Mouse (Mus musculus): ENCODE results near the gene Afap1l2.

Afap1l2 gene

DNA sequence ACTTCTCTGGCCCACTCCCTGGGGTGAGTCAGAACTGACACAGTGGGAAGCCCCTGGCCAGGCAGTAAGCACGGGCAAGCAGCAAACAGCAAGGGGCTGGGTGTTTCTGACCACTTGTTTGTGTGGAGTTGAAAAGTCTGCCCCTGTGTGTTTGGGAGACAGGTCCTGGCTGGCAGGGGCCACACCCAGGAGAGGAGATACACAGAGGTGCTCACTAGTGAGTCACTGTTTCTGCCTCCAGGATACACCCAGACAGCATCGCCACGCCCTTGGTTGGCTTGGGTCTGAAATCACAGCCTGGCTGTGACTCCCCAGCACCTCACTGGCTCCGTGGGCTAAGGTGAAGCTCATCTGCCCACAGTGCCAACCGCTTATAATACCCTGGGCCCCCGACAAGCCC is 72.9 kb downstream of the Afap1l2 start:
- no peak for DNase-seq

DNA sequence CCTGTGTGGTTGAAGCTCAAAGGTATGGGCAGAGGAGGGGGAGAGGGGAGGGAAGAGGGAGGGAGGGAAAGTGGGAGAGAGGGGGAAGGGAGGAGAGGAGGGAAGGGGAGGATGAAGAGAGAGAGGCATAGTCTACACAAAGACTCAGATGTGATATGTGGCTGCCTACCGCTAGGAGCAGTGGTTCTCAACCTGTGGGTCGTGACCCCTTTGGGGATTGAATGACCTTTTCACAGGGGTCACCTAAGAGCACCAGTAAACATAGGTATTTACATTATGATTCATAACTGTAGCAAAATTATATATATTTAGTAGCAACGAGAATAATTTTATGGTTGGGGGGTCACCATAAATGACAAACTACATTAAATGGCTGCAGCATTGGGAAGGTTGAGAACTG is 74.2 kb downstream of the Afap1l2 start:
- no peak for DNase-seq

DNA sequence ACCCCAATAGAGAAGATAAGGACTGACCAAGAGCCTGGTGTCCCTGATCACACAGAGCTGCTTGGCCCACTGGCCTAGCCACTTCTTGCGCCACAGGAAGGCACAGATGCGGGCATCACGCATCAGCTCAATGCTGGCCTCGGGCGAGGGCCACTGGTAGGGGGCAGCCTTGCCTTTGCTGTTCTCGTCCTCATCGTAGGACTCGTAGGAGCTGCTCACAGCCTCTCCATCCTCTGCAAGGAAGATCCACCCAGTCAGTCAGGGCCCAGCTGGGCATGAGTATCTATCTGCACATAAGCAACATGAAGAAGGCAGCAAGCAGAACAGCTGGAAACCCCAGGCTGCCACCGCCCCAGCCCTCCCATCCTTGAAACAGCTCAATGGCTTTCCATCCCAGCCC is 78.0 kb downstream of the Afap1l2 start:
- no peak for DNase-seq

DNA sequence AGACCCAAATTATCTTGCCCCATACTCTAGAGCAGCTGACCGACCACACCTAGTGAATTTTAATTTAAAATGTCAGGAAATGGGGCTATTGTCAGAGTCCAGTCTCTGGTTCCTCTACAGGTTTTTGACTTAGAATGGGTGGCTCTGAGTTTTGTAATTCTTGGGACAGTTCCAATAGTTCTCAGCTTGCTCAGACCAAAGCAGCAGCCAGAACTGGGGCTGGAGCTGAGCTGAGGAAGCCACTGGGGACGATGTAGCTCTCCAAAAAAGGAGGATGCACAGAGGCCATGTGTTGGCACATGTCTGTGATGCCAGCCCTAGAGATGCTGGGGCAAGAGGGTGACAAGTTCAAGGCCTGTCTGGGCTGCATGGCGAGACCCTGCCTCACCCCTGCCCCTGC is 78.6 kb downstream of the Afap1l2 start:
- DNase-seq = no peak

DNA sequence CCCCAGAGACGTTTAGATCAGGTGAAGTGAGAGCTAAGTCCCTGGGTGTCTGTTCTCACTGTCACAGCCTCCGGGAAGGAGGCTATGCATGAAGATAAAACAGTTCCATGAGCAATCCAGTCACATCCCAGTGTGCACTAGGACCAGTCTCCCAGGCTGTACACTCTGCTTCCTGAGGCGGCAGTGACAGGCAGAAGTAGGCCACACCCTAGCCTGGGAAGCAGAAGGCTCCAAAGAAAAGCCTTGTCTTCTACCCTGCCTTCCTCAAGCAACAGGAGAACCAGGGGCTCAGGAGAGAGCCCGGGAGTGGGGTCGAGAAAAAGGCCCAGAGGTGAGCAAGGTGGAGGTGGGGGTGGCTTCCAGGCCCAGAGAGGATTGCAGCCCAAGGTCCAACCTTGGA is 86.3 kb downstream of the Afap1l2 start:
- no peak for DNase-seq

DNA sequence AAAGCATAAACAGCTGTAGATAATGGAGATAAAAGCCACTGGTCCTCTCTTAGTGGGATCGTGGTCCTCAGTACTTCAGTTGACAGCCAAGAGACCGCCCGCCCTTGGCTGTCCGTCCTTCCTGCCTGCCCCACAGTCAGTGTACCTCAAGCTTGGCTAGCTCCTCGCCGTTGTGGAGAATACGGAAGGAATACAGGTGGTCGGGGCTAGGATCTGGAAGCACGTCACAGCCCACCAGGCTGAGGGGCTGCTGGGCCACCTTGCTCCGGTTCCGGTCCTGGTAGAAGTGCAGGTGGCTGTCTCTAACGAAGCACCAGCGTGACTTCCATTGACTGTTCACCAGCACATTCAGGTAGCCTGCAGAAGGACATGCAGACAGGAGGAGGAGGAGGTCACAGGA is 87.8 kb downstream of the Afap1l2 start:
- DNase-seq = no peak

DNA sequence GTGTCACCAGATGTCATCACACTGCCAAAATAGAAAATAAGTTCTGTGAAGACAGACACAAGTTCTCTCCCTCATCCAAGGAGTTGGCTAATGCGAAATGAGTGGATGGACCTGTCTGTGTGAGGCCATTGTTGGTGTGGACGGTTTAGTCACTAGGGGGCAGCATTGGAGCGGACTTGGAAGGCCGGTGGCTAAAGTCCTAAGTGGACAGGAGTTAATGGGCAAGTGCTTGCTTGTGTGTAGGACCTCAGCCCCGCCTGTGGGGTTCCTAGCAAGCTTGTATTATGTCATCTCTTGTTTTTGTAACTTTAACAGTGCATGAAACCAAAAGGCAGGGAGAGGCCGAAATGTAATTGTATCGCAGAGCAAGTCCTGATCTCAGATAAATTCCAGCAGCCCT is 88.4 kb downstream of the Afap1l2 start:
- peak; percentile 26 to 65 for DNase-seq

DNA sequence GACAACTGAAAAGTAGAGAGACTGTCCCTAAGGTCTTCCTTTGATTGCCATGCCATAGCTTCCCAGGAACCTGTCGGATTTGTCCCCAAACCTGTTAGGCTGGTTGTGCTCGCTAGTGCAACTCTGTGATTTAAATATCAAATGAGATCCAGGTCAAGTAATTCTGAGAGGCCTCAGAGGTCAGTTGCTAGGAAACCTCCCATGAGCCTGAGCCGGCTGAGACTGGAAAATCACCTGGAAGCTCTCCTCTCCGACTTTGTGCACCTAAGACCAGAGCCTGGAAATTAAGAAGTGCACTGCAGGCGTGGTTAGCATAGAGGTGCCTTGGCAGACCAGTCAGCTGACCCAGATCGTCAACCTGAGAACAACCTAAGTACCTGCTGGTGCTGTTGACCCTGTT is 92.9 kb downstream of the Afap1l2 start:
- DNase-seq = no peak

DNA sequence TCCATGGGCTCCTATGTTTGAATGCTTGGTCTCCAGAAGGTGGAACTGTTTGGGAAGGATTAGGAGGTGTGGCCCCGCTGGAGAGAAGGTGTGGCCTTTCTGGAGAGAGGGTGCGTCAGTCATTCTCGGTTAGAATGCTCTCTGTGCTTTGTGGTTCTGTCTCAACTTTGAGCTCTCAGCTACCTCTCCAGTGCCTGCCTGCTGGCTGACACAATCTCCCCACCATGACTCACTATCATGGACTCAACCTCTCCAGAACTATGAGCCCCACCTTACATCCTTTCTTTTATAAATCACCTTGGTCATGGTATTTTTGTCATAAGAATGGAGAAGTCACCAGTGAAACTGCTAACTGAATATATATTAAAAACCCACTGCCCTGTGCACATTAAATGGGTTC is 93.4 kb downstream of the Afap1l2 start:
- no peak for DNase-seq

DNA sequence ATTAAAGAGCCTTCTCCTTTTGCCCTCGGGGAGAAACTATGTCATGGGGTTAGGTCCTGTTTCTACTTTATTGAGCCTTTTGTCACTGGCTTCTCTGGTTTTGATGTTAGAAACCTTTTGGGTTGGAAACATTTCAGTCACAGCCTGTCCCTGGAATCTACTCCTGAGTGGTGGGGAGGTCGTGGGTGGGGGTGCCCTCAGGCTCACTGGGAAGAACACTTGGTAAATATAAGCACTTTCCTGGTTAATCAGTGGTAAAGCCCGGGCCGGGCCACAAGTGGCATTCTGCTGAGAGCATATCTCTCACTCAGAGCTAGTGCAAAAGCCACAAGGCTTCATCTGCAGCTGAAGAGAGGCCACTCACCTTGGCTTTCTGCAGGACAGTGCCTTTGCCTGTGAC is 94.3 kb downstream of the Afap1l2 start:
- DNase-seq = no peak

DNA sequence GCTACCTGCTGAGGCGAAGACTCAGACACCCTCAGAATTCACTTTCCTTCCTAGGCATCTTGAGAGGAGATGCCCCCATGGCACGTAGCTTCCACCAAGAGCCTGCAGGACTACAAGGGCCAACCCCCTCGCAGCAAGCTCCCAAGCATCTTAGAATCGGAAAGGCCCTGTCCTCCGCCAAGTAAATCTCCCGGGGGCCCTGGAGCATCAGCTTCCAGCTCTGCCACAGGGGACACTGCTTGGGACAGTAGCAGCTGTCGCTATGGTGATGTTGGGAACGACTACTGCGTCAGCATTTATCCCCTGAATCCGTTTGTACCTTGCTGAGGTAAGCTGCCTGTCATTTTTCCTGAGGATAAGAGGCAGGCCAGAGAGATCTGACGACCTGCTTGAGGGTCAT is 97.5 kb downstream of the Afap1l2 start:
- DNase-seq = no peak

DNA sequence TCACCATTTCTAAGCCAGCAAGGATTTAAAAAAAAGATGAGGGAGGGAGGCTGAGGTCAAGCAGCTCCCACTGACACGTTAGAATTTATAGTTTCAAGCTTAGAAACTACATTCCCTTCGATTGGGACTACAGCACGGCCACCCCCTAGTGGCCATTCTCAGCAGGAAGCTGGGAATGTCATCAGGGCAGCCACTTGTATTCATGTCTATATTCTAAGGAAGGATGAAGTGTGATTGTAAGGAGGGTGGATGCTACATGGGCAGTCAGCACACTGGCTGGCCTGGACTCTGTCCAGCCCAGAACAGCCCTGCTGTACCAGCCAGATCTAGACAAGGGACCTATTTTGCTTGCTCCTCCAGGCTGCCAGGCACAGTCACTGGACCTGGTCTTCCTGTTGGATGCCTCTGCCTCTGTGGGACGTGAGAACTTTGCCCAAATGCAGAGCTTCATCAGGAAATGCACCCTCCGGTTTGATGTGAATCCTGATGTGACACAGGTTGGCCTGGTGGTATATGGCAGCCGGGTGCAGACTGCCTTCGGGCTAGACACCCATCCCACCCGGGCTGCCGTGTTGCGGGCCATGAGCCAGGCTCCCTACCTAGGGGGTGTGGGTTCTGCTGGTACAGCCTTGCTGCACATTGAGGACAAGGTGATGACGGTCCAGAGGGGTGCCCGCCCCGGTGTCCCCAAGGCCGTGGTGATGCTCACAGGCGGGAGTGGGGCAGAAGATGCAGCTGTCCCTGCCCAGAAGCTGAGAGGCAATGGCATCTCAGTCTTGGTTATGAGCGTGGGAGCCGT is 99.4 kb downstream of the Afap1l2 start:
- DNase-seq = peak in 1 of 2 experiments; percentile 14

DNA sequence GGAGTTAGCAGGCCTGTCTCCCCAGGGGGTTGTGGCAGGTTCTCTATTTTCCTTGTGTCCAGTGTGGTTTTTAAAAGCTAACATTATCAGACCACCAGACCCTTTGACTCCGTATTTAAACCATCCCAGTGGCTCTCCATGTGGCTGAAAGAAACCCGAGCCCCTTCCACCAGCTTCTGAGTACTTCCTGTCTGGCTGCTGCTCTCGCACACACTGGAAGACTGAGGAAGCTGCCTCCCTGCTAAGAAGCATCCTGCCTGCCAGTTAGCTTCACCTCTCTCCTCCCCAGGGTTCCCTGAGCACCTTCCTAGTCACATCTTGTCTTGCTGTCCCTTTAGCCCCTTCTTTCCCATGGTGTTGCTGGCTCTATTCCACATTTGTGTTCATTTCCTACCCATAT is 100.2 kb downstream of the Afap1l2 start:
- no peak for DNase-seq

DNA sequence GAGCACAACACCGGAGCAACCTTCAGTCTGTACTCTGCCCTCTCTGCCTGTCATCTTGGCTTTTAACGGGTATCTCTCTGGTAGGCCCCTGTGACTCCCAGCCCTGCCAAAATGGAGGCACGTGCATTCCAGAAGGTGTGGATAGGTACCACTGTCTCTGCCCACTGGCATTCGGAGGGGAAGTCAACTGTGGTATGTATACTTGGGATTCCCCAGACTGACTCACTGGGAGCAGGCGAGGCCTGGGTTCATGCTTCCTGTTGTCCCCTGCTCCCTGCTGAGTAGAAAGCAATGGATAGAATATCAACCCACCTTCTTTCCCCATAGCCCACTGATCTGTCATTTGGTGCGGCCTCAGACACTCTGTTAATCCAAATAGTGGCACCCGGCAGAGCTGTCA is 102.6 kb downstream of the Afap1l2 start:
- no peak for DNase-seq

DNA sequence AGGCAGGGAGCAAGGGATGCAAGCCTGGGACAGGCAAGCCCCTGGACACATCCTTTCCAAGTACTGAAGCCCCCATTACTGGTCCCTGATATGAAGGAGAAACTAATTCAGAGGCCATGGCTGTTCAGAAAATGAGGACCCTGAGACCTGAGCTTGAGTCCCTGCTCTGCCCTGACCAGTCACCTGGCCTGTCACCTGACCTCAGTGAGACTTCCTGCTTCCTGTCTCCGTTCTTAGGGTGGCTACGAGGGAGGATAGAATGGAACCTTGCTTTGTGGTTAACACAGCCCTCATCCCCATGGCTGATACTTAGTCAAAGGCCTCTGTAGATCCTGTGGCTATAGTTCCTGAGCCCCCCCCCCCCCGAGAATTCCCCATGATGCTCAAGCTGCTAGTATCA is 103.9 kb downstream of the Afap1l2 start:
- DNase-seq = no peak

DNA sequence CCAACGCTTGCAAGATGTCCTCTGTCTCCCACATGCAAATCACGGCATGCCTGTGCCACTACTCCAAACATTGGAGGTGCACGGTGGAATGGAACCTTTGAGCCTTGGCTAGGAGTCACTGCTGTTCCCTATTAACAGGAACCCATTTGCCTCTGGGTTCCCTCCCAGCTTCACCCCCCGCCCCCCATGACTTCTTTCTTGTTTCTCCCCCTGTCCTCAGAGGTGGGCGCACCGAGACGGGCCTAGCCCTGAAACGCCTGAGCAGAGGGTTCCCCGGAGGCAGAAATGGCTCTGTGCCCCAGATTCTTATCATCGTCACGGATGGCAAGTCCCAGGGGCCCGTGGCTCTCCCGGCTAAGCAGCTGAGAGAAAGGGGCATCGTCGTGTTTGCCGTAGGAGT is 110.4 kb downstream of the Afap1l2 start:
- DNase-seq = no peak

DNA sequence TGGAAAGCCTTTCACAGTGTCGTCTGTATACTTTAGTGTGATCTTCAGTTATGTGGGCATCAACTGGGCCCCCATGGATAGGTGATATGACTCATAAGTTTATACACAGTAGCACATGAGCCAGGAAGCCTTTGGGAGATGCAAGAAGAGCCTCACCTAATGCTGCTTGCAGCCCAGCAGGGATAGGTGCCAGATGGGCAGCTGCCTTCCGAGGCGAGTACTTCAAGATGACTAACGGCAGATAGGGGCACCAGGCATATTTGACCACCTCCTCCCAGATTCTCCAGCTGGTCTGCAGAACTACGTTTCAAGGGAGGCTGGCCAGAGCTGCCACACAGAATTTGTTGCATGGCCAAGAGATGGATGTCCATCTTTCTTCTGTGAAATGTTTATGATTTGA is 114.7 kb downstream of the Afap1l2 start:
- DNase-seq = no peak

DNA sequence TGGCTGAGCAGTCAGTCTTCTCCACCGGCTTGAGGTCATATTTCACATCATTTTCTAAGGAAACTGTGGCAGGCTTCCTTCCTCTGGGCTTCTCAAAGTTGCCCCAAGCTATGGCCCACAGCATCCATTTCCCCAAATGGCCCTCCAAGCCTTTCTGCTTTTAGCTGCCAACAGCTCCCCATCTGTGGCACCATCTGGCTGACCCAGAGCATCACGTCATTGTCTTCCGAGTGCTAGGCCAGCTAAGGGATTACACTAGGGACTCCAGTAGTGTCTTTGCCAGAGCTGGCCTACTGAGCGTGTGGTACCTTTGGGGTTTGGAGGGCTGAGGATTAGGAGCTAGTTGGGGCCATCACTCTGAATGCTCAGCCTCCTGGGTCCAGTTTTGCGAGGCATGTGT is 115.4 kb downstream of the Afap1l2 start:
- no peak for DNase-seq

DNA sequence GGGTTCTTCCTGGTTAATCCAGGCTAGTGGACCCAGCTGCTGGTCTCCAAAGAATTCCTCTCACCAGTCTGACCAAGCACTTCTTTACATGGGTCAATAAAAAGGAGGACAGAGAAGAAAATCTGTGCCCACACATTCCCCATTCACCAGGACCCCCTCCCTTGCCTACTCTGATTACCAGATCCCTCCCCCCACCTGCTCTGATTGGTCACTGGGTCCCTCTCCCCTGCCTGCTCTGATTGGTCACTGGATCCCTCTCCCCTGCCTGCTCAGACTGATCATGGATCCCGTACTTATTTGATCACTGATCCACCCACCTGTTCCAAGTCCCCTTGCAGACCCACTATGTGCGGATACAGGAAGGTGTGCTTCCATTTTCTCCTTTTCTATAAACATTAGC is 116.6 kb downstream of the Afap1l2 start:
- DNase-seq = no peak

DNA sequence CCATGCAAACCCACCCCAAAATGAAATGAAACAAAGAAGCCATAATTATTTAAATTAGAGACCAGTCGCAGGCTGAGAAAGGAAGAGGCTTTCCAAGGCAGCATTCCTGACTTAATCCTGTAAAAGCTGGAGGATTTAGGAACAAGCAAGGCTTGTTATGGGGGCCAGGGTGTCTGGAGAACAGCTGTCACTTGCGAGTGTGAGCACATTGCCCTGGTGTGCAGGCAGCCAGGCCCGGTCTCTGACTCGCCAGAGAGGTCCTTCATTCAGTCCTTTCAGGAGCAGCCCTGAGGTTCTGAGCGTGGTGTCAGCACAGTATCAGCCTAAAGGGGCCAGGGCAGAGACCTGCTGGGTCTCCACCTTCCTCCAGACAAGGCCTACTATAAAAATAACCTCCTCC is 119.4 kb downstream of the Afap1l2 start:
- no peak for DNase-seq

DNA sequence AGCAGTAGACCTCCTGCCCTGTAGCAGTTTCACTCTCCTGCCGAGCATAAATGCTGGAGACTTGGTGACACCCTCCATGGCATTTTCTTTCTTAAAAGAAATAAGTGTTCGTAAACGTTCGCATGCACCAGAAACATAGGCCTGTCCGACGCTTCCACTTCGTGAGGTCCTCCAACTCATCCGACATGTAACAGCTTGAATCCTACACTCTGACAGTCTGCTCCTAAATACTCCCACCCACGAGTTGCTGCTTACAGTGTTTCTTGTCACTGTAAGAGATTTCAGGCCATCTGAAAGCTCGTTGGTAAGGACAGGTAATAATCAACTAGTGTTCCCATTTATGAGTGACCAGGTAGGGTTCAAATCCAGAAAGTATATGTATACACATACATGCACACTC is 120.1 kb downstream of the Afap1l2 start:
- DNase-seq = no peak

DNA sequence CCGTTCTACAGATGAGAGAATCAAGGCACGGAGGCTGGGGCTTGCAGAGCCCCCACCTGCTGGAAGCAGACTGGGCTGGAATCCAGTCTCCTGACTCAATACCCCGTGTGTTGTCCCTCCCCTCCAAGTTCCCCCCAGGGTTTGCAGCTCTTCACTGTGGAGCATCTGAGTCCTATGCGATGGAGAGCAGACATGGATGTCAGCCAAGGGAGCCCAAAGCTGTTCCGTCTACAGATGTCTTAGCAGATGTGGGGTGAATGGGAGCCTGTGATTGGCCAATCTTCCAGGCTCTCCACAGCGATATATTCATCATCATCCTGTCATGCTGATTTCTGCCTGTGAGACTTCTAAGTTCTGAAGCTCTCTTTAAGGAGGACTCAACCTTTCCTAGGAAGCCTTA is 130.7 kb downstream of the Afap1l2 start:
- DNase-seq = no peak

DNA sequence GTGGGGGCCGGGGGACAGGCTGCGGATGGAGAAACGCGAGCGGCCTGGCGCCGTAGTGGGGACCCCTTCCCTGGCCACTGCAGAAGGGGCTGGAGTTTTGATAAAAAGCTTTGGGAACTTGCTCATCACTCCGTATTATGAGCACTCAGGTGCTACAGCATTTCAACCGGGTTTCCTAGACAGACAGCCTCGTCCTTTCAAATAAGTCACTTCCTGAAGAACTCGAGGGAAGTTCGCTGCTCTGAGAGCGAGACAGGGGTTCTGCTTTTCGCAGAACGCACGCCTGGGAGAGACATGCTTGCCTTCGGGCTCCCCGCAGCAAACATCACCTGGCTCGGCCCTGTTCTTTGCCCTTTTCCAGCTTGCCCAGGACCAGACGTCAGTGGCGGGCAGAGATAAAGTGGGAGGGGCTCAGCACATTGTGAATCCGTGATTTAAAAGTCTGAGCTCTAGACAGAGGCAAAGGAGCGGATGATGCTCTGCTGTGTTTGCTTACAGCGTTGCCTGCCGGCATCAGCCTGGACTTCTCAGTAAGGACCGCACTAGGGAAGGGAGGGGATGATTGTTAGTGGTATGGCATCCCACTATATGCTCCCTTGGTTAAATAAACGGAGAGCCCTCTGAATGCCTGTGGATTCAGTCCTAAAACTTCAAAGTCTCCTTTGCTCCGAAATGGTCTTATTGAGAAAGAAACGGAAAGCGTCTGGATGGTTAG is 133.3 kb downstream of the Afap1l2 start:
- no peak for DNase-seq

DNA sequence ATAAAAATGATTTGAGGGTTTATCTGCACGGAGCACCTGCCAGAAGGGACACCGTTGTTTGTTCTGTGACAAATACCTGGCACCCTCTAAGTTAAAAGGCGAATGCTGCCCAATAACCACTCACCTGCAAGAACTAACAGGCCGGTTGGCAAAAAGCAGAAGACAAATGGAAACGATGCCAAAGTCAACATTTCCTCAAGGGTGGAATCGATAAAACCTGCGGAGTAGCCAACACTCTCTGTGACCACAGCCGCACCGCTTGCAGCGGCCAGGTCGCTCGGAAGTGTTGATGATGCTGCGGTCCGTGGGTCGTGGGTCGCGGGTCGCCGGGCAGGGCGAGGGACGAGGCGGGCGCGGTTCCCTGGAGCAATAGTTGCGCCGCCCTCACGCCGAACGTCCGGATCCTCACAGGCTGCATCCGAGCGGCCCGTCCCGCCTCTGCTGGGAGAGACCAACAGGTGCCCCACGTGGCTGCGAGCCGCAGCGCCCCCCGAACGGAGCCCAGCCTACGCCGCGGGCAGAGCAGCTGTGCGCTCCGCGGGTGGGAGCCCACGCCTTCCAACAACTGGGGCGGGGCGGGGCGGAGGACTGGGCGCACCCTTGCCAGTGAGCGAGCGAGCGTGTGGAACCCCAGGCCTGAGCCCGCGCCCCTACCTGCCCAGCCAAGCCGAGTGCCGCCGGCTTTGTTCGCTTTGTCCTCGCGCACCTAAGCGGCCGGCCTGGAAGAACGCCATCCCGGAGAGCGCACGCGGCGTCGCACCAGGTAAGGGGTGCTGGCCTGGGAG is 134.0 kb downstream of the Afap1l2 start, which contains the start of gene Vwa2:
TSS of gene Vwa2 (plus strand) at position 434 of the 785 bp plus-strand sequence.
- DNase-seq = no peak
